Mouse (Mus musculus) megakaryocyte, embryonic 14.5 days (primary cell): ENCODE data around the gene Uck2.

Experiments
- FLI1 ChIP-seq: IDR thresholded peaks from 2 replicates; pipeline ENCODE4 v1.6.1; 2012; ENCODE audit warnings: low read length, inconsistent platforms, mixed read lengths
- GATA1 ChIP-seq: IDR thresholded peaks from 3 replicates; pipeline ENCODE4 v1.6.1; 2012; ENCODE audit warnings: mixed read lengths, low read length, inconsistent platforms, borderline replicate concordance

DNA sequence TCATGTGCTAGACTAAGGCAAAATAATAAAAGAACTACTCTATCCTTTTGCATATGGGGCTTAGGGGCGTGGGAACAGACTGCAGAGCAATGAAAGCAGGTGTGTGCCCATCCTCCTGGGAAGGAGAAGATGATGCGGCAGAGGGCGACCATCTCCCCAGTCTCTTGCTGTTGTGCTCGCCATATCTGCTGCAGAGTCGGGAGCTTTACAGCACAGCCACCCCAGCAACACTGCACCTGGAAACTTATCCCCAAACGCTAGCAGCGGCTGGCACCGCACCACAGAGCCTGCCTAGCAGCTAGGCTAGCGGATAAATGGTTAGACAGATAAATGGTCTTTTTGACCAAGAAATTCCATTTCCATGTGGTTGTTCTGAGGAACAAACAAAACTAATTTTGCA lies 37.2 kb downstream of the Uck2 start:
- TF ChIP-seq FLI1: no peak
- TF ChIP-seq GATA1: no peak
